Mouse (Mus musculus) gonadal fat pad, adult 2 months (tissue): Measurements from ENCODE around the gene Foxs1. TPM values are rescaled to one million over a fixed set of nuclear protein-coding genes. Genes with fewer than 3 reads are reported as not detected.

Experiments
- DNase-seq: peaks from one replicate; pipeline ENCODE4 v3.0.0-alpha.2; 2012; ENCODE audit warnings: low read depth
- polyA plus RNA-seq: library from polyadenylated mRNA; depleted of rRNA; stranded (reverse); fragments of >200 nt; gene quantifications from 2 replicates; pipeline ENCODE4 v1.2.3, GENCODE M21; 2012; rRNA removed

Foxs1 gene
- polyA plus RNA-seq = 13.4 and 15.6 TPM in 2 replicates

- DNase-seq = no peak
These were observed at the start of gene Foxs1 for GRCm38 (mm10) chr2:152933048-152933447. Foxs1 (minus strand) TSS chr2:152933208.

GRCm38 (mm10) chr2:152976991-152977390 lies 44.0 kb upstream of the Foxs1 start:
- no peak for DNase-seq

GRCm38 (mm10) chr2:152965555-152965954 lies 32.5 kb upstream of the Foxs1 start:
- DNase-seq = no peak

GRCm38 (mm10) chr2:152962091-152962793 lies 29.2 kb upstream of the Foxs1 start, which contains the start of gene Ttll9:
Ttll9 (plus strand) TSS chr2:152962485.
- peak; percentile 6 for DNase-seq

GRCm38 (mm10) chr2:152958116-152958515 lies 25.1 kb upstream of the Foxs1 start:
- DNase-seq = no peak

- DNase-seq = no peak
These were observed 19.1 kb upstream of the Foxs1 start for GRCm38 (mm10) chr2:152951850-152952720.

GRCm38 (mm10) chr2:152951065-152951849 lies 18.2 kb upstream of the Foxs1 start, which contains the start of gene Dusp15:
Dusp15 (minus strand) TSS chr2:152951698.
- no peak for DNase-seq

GRCm38 (mm10) chr2:152950358-152951064 lies 17.5 kb upstream of the Foxs1 start:
- no peak for DNase-seq

- no peak for DNase-seq
These were observed 15.5 kb upstream of the Foxs1 start for GRCm38 (mm10) chr2:152948438-152949020.

GRCm38 (mm10) chr2:152947098-152947497 lies 14.1 kb upstream of the Foxs1 start:
- DNase-seq = no peak

- DNase-seq = no peak
These were observed 11.0 kb upstream of the Foxs1 start for GRCm38 (mm10) chr2:152944013-152944412.

GRCm38 (mm10) chr2:152943568-152943967 lies 10.6 kb upstream of the Foxs1 start:
- DNase-seq = no peak

GRCm38 (mm10) chr2:152942898-152943515 lies 10.0 kb upstream of the Foxs1 start:
- DNase-seq = no peak

- no peak for DNase-seq
These were observed 8.8 kb upstream of the Foxs1 start for GRCm38 (mm10) chr2:152941776-152942175.

GRCm38 (mm10) chr2:152941106-152941505 lies 8.1 kb upstream of the Foxs1 start:
- DNase-seq = no peak

GRCm38 (mm10) chr2:152939846-152940245 lies 6.8 kb upstream of the Foxs1 start:
- no peak for DNase-seq

GRCm38 (mm10) chr2:152933614-152934013 lies 606 bp upstream of the Foxs1 start:
- no peak for DNase-seq

GRCm38 (mm10) chr2:152931456-152932160 lies 1.4 kb downstream of the Foxs1 start:
- no peak for DNase-seq

- DNase-seq = no peak
These were observed 2.7 kb downstream of the Foxs1 start for GRCm38 (mm10) chr2:152930276-152930675.

- DNase-seq = no peak
These were observed 4.0 kb downstream of the Foxs1 start for GRCm38 (mm10) chr2:152928988-152929370.
